Mouse (Mus musculus) hindlimb bud, embryonic 11.5 days (tissue): ENCODE data around the gene Slc25a30.
"Not testable (repeated sequence)": the region's sequence is repeated elsewhere in the genome, so short reads cannot be mapped to it uniquely, and the experiment has no call there.

Source experiments
- DNase-seq: peaks from one replicate; pipeline ENCODE4 v3.0.0-alpha.2; 2012; ENCODE audit warnings: low read depth, low spot score; ENCODE audit errors: extremely low spot score

Slc25a30 gene

DNA sequence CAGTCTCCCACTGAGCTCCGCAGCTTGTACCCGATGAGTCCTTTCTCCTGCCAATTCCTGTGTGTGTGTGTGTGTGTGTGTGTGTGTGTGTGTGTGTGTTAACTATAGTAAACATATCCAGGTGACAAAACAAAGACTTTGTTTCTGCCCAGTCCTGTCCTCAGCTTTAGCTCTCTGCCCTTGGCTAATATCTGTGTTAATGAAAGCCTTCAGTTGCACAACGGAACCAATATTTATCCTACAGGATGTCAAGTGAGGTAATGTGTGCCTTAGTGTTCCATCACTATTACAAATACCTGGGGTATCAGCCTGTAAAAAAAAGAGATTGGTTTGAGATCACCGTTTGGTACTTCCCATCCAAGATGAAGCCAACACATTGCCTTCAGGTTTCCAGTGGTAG, 6.3 kb upstream of the Slc25a30 start:
- no peak for DNase-seq

- DNase-seq = no peak
These were observed 4.5 kb upstream of the Slc25a30 start for GRCm38 (mm10) chr14:75791372-75791771.

DNA sequence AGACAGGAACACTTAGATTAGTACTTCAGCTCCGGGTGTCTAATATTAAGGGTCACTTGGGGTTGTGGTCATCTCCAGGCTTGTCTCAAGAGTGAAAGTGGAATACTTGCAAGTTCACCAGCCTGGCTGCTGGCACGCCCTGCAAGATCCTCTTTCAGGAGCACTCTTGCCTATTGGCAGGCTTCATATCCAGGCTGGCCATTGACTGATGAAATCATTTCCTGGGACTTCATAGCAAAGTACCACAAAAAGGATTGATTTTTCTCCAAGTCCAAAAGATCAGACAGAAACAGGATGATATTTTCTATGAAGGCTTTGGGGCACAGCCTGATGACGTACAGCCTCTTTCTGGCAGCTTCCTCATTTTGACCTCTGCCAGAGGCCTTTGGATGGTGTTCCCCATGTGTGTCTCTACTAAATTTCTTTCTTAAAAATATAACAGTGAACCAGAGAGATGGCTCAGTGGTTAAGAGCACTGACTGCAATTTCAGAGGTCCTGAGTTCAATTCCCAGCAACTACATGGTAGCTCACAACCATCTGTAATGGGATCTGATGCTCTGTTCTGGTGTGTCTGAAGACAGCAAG, 3.7 kb upstream of the Slc25a30 start:
- DNase-seq = no peak

- DNase-seq = no peak
These were observed 2.5 kb upstream of the Slc25a30 start for GRCm38 (mm10) chr14:75789291-75789690.

- no peak for DNase-seq
These were observed 948 bp upstream of the Slc25a30 start for GRCm38 (mm10) chr14:75787794-75788175.

DNA sequence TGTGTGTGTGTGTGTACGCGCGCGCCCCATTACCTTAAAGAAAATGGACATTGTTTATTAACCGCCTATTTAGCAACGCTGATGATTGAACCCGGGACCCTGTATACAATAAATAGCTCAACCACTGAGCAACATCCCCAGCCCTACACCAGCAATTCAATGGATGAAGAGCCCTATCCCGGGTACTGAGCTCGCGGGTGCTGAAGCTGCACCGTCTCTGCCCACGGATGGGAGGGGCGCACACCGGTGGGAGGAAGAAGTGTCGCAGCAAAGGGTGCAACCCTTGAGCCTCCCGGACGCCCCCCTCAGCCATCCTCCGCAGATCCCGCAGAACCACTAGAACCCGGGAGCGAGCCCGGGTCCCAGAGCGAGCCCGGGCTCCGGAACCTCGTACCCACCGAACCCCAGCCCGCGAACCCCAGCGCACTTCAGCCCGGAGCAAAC, 391 bp downstream of the Slc25a30 start:
- no peak for DNase-seq

- no peak for DNase-seq
These were observed 6.9 kb downstream of the Slc25a30 start for GRCm38 (mm10) chr14:75779913-75780312.

GRCm38 (mm10) chr14:75776637-75777036, 10.2 kb downstream of the Slc25a30 start:
- no peak for DNase-seq

DNA sequence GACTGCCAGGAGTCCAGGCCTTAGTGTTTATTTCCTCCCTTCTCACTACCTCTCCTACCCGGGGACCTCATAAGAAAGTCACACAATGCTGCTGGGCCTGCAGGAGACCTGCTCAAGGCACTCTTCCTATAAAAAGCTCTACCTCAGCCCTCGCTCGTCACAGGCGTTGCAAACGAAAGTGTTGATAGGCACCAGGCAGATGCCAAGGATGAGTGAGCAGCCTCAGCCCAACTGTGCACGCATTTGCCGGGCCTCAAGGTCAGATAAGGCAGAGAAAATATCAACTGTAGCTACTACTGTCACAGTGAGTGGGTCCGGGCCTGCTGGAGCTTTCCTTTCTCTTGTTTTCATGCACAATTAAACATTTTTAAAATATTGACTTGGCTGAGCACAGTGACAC, 13.4 kb downstream of the Slc25a30 start:
- no peak for DNase-seq

GRCm38 (mm10) chr14:75772407-75772806, 14.4 kb downstream of the Slc25a30 start:
- DNase-seq = not testable (repeated sequence)

GRCm38 (mm10) chr14:75771101-75771501, 15.7 kb downstream of the Slc25a30 start:
- DNase-seq = no peak

- DNase-seq = no peak
These were observed 17.5 kb downstream of the Slc25a30 start for GRCm38 (mm10) chr14:75769334-75769733.

DNA sequence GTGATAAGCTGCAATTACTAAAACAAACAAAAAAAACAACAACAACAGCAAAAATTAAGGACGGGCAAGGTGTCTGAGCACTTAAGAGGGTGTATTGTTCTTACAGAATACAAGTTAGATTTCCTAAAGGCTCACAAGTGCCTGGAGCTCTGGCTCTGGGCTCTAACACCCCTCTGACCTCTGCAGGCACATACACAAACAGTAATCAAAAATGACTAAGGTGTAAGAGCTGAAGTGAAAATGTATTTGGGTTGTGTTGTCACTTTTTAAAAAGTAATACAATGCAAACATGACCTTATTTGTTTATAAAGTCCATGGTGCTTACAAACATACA, 18.6 kb downstream of the Slc25a30 start:
- DNase-seq = no peak

- DNase-seq = peak; percentile 89
These were observed 19.2 kb downstream of the Slc25a30 start for GRCm38 (mm10) chr14:75767492-75768274.

DNA sequence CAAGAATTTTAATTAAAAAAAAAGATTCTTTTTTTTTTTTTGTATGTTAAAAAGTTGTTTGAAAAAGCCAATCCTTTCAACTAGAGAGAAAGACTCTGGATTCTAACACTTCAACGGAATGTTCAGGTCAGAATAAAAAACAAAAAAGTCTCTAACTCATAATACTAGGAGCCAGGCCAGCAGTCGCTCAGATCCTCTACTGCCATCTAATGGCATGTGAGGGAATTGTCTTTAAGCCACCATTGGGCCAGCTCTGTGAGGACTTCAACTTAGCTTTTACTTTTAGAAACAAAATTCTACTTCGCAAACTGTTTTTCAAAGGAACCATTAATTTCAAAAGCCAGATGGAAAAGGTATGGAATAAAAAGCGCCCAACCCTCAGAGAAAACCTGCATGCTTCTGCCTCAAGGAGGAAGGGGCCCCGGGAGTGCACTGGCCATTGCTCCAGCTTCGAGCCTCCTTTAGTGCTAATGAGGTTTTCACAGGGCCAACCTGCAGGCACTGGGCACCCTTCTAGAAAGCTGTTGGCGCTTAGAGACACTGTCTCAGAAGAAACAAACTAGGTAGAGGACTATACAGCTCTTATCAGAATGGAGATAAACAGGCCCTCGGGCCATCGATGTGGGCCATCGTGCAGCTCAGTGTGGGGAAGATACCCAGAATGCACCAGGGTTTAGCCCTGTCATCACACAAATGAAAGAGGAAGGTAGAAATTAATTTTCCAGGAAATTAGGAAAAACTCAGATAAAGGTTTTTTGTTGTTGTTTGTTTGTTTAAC, 25.6 kb downstream of the Slc25a30 start:
- peak; percentile 42 for DNase-seq

GRCm38 (mm10) chr14:75758401-75758800, 28.4 kb downstream of the Slc25a30 start:
- no peak for DNase-seq

- DNase-seq = no peak
These were observed 29.0 kb downstream of the Slc25a30 start for GRCm38 (mm10) chr14:75757821-75758220.

GRCm38 (mm10) chr14:75756971-75757370, 29.9 kb downstream of the Slc25a30 start:
- no peak for DNase-seq

DNA sequence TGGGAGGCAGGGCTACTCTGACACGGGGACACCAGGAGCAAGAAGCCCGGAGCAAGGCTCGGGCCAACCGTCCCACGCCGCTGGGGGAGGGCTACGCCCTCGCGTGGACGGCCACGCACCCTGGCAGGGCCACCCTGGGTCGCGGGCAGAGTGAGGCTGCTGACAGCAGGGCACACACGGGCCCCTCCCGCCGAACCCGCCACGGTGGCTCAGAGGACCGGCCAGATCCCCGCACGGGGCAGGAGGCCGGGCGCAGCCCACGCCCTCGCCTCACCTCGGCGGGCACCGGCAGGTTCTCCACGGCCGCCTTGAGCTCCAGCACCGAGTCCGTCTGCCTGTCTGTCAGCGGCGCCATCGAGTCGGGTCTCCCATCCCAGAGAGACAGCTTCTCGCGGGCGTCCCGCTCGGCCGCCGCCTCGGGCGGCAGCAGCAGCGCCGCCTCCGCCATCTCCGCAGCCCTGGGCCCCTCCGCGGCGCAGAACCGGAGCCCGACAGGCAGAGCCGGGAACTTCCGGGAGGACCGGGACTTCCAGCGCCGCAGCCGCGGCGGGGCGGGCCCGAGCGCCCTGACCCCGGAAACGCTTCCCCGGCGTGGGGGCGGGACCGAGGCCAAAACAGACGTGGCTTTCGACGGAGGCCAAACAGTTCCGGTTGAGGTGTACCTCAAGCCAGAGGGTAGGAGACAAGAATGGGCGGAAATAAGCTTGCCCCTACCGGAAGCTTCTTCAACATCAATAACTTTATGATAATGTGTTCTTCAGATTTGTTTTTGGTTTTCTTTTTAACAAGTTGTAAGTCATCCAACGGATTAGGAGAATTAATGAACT, 32.6 kb downstream of the Slc25a30 start, which contains the start of gene Cog3:
Gene Cog3 (minus strand): TSS at position 527 of the 827 bp plus-strand sequence.
- DNase-seq = peak; percentile 69

DNA sequence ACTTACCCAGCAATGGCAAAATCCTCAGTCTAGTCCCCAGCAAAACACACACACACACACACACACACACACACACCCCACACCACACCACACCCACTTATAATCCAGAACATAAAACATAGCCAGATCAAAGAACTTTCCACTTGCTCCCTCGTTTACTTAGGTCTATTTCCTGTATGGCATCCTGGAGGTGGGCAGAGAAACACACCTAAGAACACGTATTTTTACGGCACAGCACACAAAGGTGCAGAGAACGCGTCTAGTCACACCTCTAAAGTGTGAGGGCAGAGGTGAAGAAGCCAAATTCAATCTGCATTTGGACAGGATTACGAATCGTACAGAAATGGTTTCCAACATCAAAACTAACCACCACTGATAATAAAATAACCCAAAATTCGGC, 33.6 kb downstream of the Slc25a30 start:
- DNase-seq = no peak

DNA sequence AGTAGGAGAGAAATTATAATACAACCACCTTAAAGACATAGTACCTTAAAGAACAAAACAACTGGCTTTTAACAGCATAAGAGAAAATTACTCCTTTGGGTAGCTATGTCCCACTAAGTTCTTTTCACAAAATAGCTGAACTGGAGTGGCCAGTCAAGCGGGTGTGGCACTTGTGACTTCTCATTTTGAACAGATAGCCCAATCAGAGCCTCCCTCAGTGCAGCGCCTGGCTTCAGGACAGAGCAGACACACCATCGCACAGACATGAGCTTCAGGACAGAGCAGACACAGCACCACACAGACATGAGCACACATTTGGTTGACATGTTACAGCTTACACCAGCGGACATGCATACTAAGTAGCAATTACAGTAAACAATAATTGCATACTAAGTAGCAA, 35.8 kb downstream of the Slc25a30 start:
- DNase-seq = no peak
